Mouse (Mus musculus): ENCODE results near the gene Cant1. TPM values are rescaled to one million over a fixed set of nuclear protein-coding genes. Genes with fewer than 3 reads are reported as not detected.
A peak's percentile ranks its signal among the peaks of the same experiment; 100 is the strongest.

Gene Cant1
- polyA plus RNA-seq, 1 experiment, result 55.9 TPM

DNA sequence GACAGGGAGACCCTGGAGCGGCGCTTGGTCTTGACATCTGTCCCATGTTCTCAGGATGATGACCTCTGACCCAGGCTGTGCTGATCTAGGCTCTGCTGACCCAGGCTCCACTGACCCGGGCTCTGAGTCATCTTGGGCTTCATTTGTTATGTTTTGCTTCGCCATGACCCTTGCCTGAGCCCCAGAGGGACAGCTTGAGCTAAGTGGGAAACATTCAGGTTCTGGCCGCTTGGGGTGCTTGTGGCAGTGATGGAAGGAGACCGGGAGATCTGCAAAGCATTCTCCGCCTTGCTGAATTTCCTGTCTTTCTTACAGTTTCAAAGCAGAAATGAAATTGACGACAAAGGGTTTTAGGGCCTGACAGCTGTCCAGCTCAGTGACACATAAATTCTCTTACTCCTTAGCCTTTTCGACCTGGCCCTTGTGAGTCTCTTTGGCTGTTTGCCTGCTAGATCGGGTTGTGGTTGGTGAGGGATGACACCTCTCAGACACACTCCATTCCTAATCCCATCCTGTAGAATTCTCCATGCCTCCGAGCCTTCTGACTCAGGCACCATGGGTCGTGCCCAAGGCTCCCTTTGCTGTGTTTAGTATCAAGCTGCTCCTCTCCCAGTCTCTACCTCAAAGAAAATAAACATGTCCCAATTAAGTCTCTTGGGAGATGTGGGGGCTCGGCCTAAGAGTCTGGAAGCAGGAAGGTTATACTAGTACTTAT, 5.9 kb upstream of the Cant1 start:
- no peak for TF ChIP-seq CTCF (IDR thresholded peaks at IDR 0.05; ENCODE audit: insufficient read depth, low read length)
- no peak for TF ChIP-seq POLR2A (IDR thresholded peaks at IDR 0.05; ENCODE audit: borderline replicate concordance, extremely low read depth, low read depth, low read length)
- Histone ChIP-seq H3K4me3 (replicated peaks; ENCODE audit: extremely low read depth, low read depth, low read length) (no peak overlapping the region), H3K4me1 (ENCODE audit: control insufficient read depth, insufficient read depth, low read length) (peaks cover 13% of the 10 kb centered on the region)
- 45% methylated on average over 13 of the region's 13 CpGs for WGBS
- no peak for DNase-seq

DNA sequence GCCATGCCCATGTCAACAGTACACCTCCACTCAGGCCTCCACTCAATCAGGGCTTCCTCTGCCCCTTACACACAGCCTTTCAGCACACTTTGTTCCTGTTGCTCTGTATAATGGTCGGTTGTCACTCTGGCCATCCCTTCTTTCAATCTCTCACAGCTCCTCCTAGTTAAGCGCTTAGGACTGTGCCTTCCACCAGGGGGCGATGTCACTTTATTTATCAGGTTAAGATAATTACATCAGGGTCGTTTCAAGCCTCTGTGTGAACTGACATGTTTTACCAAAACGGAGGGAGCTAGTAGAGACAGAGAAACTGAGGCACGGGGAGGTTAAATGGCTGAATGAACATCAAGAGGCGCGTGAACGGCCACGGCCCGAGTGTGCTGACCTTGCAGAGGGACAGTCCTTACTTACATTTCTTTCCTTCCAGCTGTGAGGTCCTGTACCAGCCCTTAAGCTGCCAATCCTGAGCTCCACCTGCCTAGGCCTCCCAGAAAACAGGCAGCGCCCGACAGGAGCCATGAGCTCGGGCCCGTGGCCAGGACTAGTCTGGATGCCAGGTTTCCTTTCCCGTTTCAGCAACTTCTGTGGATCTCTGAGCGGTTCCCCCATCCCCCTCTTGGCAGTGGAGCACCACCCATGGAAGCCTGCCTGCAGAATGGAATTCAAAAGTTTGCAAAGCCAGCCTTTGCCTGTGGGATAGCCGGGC, 4.5 kb upstream of the Cant1 start:
- DNase-seq, result peak; percentile 72
- Histone ChIP-seq H3K4me3 (replicated peaks; ENCODE audit: extremely low read depth, low read depth, low read length) (peak overlapping the region; percentile 38), H3K4me1 (ENCODE audit: control insufficient read depth, insufficient read depth, low read length) (peaks cover 10% of the 10 kb centered on the region)
- TF ChIP-seq CTCF (IDR thresholded peaks at IDR 0.05; ENCODE audit: insufficient read depth, low read length) (peak; percentile 39; the same call in 1 of the 2 replicates), POLR2A (IDR thresholded peaks at IDR 0.05; ENCODE audit: borderline replicate concordance, extremely low read depth, low read depth, low read length) (no peak)
- WGBS, result 2% methylated on average over 18 of the region's 18 CpGs

DNA sequence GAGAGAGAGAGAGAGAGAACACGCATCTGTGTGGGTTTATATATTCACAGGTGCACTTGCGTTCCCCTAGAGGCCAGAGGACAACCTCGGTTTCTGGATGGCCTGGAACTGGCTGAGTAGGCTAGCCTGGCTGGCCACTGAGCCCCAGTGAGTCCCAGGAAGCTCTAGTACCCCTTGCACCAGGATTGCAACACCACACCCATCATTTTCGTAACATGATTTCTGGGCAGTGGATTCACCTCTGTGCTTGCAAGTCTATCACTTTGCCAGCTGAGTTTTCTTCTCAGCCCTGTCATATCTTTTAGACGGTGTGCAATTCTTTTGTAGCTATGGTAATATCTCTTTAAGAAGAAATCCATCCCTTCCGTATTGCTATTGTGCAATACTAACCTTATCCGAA, 1.4 kb upstream of the Cant1 start:
- 68% methylated on average over 7 of the region's 7 CpGs for WGBS
- Histone ChIP-seq H3K4me1 (ENCODE audit: control insufficient read depth, insufficient read depth, low read length) (peaks cover 32% of the 10 kb centered on the region), H3K4me3 (replicated peaks; ENCODE audit: extremely low read depth, low read depth, low read length) (no peak overlapping the region)
- DNase-seq, result no peak
- TF ChIP-seq POLR2A (IDR thresholded peaks at IDR 0.05; ENCODE audit: borderline replicate concordance, extremely low read depth, low read depth, low read length) (no peak), CTCF (IDR thresholded peaks at IDR 0.05; ENCODE audit: insufficient read depth, low read length) (no peak)

DNA sequence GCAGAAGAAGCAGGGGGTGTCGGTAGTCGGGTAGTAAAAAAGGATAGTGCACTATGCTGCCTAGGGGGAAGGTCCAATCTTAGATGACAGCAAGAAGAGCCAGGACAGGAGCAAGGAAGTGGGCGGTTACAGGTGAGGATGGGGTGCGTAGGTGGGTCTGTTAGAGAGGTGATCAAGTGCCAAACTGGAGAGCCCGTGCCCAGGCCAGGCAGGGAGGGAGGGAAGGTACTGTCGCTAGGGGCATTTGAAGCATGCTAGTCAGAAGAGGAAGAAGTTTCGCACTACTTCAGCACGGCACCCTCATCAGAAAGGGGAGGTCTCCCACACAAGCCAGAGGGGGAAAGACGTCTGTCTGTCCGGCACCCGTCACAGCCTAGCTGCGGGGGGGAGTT, 448 bp downstream of the Cant1 start:
- H3K4me1 ChIP-seq (ENCODE audit: control insufficient read depth, insufficient read depth, low read length), result peaks cover 23% of the 10 kb centered on the region
- TF ChIP-seq CTCF (IDR thresholded peaks at IDR 0.05; ENCODE audit: insufficient read depth, low read length), result no peak
- TF ChIP-seq POLR2A (IDR thresholded peaks at IDR 0.05; ENCODE audit: borderline replicate concordance, extremely low read depth, low read depth, low read length), result no peak

GRCm38 (mm10) chr11:118417496-118417895, 1.4 kb downstream of the Cant1 start:
- peaks cover 21% of the 10 kb centered on the region for H3K4me1 ChIP-seq (ENCODE audit: control insufficient read depth, insufficient read depth, low read length)
- no peak for DNase-seq
- WGBS, result 89% methylated on average over 9 of the region's 9 CpGs
- no peak for TF ChIP-seq POLR2A (IDR thresholded peaks at IDR 0.05; ENCODE audit: borderline replicate concordance, extremely low read depth, low read depth, low read length)
- TF ChIP-seq CTCF (IDR thresholded peaks at IDR 0.05; ENCODE audit: insufficient read depth, low read length), result no peak
- no peak overlapping the region for H3K4me3 ChIP-seq (replicated peaks; ENCODE audit: extremely low read depth, low read depth, low read length)

More for the DNA sequence above, 448 bp downstream of the Cant1 start:
- 2% methylated on average over 12 of the region's 12 CpGs for WGBS
- DNase-seq, result no peak
- H3K4me3 ChIP-seq (replicated peaks; ENCODE audit: extremely low read depth, low read depth, low read length), result peak overlapping the region; percentile 86

- WGBS, result 47% methylated on average over 7 of the region's 7 CpGs
- Histone ChIP-seq H3K4me1 (ENCODE audit: control insufficient read depth, insufficient read depth, low read length) (peaks cover 21% of the 10 kb centered on the region), H3K4me3 (replicated peaks; ENCODE audit: extremely low read depth, low read depth, low read length) (no peak overlapping the region)
- TF ChIP-seq CTCF (IDR thresholded peaks at IDR 0.05; ENCODE audit: insufficient read depth, low read length) (no peak), POLR2A (IDR thresholded peaks at IDR 0.05; ENCODE audit: borderline replicate concordance, extremely low read depth, low read depth, low read length) (no peak)
- DNase-seq, result no peak
Observed at GRCm38 (mm10) chr11:118416046-118416445, 2.8 kb downstream of the Cant1 start.

DNA sequence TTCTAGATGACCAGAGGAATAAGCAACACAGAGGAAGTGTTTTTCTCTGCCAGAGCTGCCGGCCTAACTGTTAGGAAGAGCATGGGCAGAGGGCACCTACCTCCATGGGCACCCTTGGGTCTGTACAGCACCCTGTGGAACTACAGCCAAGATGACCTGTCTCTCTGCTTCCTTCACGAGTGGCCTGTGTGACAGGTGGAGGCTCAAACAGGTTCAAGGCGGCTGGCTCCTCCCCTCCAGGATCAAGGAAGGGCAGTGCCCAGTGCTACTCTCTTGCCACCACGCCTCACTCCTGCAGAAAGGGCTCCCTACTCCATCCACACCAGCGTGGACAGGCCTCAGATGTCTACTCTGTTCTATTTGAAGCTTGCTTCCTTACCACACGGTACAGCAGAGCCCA, 3.3 kb downstream of the Cant1 start:
- TF ChIP-seq POLR2A (IDR thresholded peaks at IDR 0.05; ENCODE audit: borderline replicate concordance, extremely low read depth, low read depth, low read length) (no peak; the same call in 1 of the 2 replicates), CTCF (IDR thresholded peaks at IDR 0.05; ENCODE audit: insufficient read depth, low read length) (no peak)
- DNase-seq, result no peak
- peaks cover 21% of the 10 kb centered on the region for H3K4me1 ChIP-seq (ENCODE audit: control insufficient read depth, insufficient read depth, low read length)
- no peak overlapping the region for H3K4me3 ChIP-seq (replicated peaks; ENCODE audit: extremely low read depth, low read depth, low read length)
- WGBS, result 63% methylated on average over 6 of the region's 6 CpGs

DNA sequence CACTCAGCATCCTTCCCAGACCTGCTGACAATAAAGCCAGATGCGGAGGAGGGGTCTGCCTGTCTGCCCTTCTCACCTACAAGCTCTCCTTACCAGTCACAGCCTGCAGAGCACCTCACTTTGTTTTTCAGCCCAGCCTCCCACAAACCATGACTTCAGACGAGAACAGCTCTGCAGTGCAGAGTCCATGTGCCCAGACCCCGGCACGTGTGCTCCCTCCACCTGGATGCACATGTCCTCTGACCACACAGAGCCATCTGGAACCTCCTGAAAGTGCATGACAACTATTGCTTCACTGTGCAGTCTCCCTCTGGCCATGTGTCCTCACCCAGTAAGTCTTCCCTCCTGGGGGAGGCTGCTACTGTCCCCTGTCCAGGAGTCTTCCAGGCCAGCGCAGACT, 4.6 kb downstream of the Cant1 start:
- Histone ChIP-seq H3K4me3 (replicated peaks; ENCODE audit: extremely low read depth, low read depth, low read length) (no peak overlapping the region), H3K4me1 (ENCODE audit: control insufficient read depth, insufficient read depth, low read length) (peaks cover 21% of the 10 kb centered on the region)
- TF ChIP-seq POLR2A (IDR thresholded peaks at IDR 0.05; ENCODE audit: borderline replicate concordance, extremely low read depth, low read depth, low read length) (no peak), CTCF (IDR thresholded peaks at IDR 0.05; ENCODE audit: insufficient read depth, low read length) (no peak)
- 97% methylated on average over 5 of the region's 5 CpGs for WGBS
- DNase-seq, result no peak

DNA sequence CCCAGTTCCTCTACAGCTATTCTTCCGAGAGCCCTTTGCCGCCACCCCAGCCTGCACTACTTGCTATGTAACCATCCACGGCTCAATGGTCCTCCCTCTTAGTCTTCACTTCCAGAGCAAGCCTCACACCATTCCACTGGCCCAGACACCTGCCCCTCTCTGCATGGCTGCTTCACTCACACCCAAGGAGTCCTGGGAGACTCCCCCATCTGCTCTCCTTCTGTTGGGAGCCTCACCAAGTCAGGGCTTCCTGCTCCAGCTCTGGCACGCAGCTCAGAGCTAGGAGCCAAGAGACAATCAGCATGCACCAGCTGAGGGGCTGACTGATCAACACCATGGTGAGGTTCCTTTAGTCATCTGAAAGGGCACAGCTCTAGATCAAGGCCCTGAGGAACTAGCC, 5.8 kb downstream of the Cant1 start:
- TF ChIP-seq CTCF (IDR thresholded peaks at IDR 0.05; ENCODE audit: insufficient read depth, low read length) (no peak), POLR2A (IDR thresholded peaks at IDR 0.05; ENCODE audit: borderline replicate concordance, extremely low read depth, low read depth, low read length) (no peak)
- no peak for DNase-seq
- Histone ChIP-seq H3K4me3 (replicated peaks; ENCODE audit: extremely low read depth, low read depth, low read length) (no peak overlapping the region), H3K4me1 (ENCODE audit: control insufficient read depth, insufficient read depth, low read length) (peaks cover 20% of the 10 kb centered on the region)
- WGBS, result 51% methylated on average over 4 of the region's 4 CpGs

DNA sequence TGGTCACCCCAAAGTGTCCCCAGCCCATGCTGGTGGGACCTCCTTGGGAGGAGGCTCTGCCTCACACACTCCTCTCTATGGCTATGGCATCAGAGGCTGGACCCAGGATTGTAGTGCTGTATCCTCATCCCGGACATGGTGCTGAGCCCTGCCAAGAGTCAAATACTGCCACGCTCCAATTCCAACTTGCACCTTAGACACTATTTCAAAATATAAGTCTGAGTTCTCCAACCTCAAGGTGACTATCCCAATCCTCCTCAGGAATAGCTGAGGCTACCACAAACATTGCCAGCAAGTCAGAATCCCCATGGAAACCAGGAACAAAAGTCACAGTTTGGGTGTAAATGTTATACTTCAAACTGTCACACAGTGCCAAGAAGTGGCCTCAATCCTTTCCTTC, 6.3 kb downstream of the Cant1 start:
- Histone ChIP-seq H3K4me3 (replicated peaks; ENCODE audit: extremely low read depth, low read depth, low read length) (no peak overlapping the region), H3K4me1 (ENCODE audit: control insufficient read depth, insufficient read depth, low read length) (peaks cover 15% of the 10 kb centered on the region)
- no peak for TF ChIP-seq CTCF (IDR thresholded peaks at IDR 0.05; ENCODE audit: insufficient read depth, low read length)
- TF ChIP-seq POLR2A (IDR thresholded peaks at IDR 0.05; ENCODE audit: borderline replicate concordance, extremely low read depth, low read depth, low read length), result no peak
- no peak for DNase-seq
- 55% methylated on average over 2 of the region's 2 CpGs for WGBS
